Mouse (Mus musculus): ENCODE data around the gene Sash3. TPM values are rescaled to one million over a fixed set of nuclear protein-coding genes. Genes with fewer than 3 reads are reported as not detected.

Sash3 gene
- 9.6 and 9.7 TPM in 2 replicates for polyA plus RNA-seq (2015; fragmentation: Nextera tagmentation; extraction: Ambion mirVana)

- WGBS (ENCODE audit: insufficient replicate concordance): 40% methylated on average over 4 of the region's 4 CpGs
- peak; percentile 33; the same call in 1 of the 2 replicates for ATAC-seq (ENCODE audit: low read depth)
- Histone ChIP-seq H3K27ac (ENCODE audit: low read length) (no peak within 1 kb of the TSS), H3K4me3 (ENCODE audit: low read depth, low read length) (peak within 1 kb of the TSS; percentile 27), H3K4me2 (ENCODE audit: low read depth, low read length) (peak within 1 kb of the TSS; percentile 13; the same call in 1 of the 2 replicates), H3K27me3 (ENCODE audit: control insufficient read depth, insufficient read depth, low read depth, low read length) (no peaks in the 10 kb centered on the region), H3K4me1 (ENCODE audit: control insufficient read depth, low read depth, low read length) (peaks cover 6% of the 10 kb centered on the region), H3K9ac (ENCODE audit: low read depth, low read length) (peak within 1 kb of the TSS; percentile 39; the same call in 1 of the 2 replicates), H3K9me3 (replicated peaks; ENCODE audit: control insufficient read depth, low read length) (no peaks in the 10 kb centered on the region), H3K36me3 (ENCODE audit: control insufficient read depth, insufficient read depth) (no peaks in the 10 kb centered on the region)
Measured at GRCm38 (mm10) chrX:48146262-48146661, at the start of gene Sash3. Gene Sash3 (plus strand): TSS chrX:48146436.

GRCm38 (mm10) chrX:48096580-48096979, 49.7 kb upstream of the Sash3 start:
- WGBS (ENCODE audit: insufficient replicate concordance): 55% methylated on average over 8 of the region's 8 CpGs
- Histone ChIP-seq H3K4me3 (ENCODE audit: low read depth, low read length) (no peak overlapping the region), H3K36me3 (ENCODE audit: control insufficient read depth, insufficient read depth) (no peaks in the 10 kb centered on the region), H3K9ac (ENCODE audit: low read depth, low read length) (no peak overlapping the region), H3K27ac (ENCODE audit: low read length) (no peak overlapping the region), H3K27me3 (ENCODE audit: control insufficient read depth, insufficient read depth, low read depth, low read length) (no peaks in the 10 kb centered on the region; the same call in 1 of the 2 replicates), H3K9me3 (replicated peaks; ENCODE audit: control insufficient read depth, low read length) (no peaks in the 10 kb centered on the region), H3K4me1 (ENCODE audit: control insufficient read depth, low read depth, low read length) (no peaks in the 10 kb centered on the region), H3K4me2 (ENCODE audit: low read depth, low read length) (no peak overlapping the region)
- no peak for ATAC-seq (ENCODE audit: low read depth)

- Histone ChIP-seq H3K36me3 (ENCODE audit: control insufficient read depth, insufficient read depth) (no peaks in the 10 kb centered on the region), H3K4me1 (ENCODE audit: control insufficient read depth, low read depth, low read length) (no peaks in the 10 kb centered on the region), H3K9ac (ENCODE audit: low read depth, low read length) (no peak overlapping the region), H3K4me3 (ENCODE audit: low read depth, low read length) (no peak overlapping the region), H3K9me3 (replicated peaks; ENCODE audit: control insufficient read depth, low read length) (no peaks in the 10 kb centered on the region), H3K27ac (ENCODE audit: low read length) (no peak overlapping the region), H3K4me2 (ENCODE audit: low read depth, low read length) (no peak overlapping the region), H3K27me3 (ENCODE audit: control insufficient read depth, insufficient read depth, low read depth, low read length) (no peaks in the 10 kb centered on the region; the same call in 1 of the 2 replicates)
- ATAC-seq (ENCODE audit: low read depth): no peak
- 57% methylated on average over 9 of the region's 9 CpGs for WGBS (ENCODE audit: insufficient replicate concordance)
Measured at GRCm38 (mm10) chrX:48098470-48099129, 47.6 kb upstream of the Sash3 start.

- no peak for ATAC-seq (ENCODE audit: low read depth)
- no peaks in the 10 kb centered on the region for H3K9me3 ChIP-seq (replicated peaks; ENCODE audit: control insufficient read depth, low read length)
- 31% methylated on average over 1 of the region's 1 CpGs for WGBS (ENCODE audit: insufficient replicate concordance)
- no peak overlapping the region for H3K9ac ChIP-seq (ENCODE audit: low read depth, low read length)
- no peaks in the 10 kb centered on the region; the same call in 1 of the 2 replicates for H3K27me3 ChIP-seq (ENCODE audit: control insufficient read depth, insufficient read depth, low read depth, low read length)
- no peak overlapping the region for H3K4me3 ChIP-seq (ENCODE audit: low read depth, low read length)
- no peak overlapping the region for H3K4me2 ChIP-seq (ENCODE audit: low read depth, low read length)
- no peaks in the 10 kb centered on the region for H3K36me3 ChIP-seq (ENCODE audit: control insufficient read depth, insufficient read depth)
- H3K4me1 ChIP-seq (ENCODE audit: control insufficient read depth, low read depth, low read length): no peaks in the 10 kb centered on the region
- no peak overlapping the region for H3K27ac ChIP-seq (ENCODE audit: low read length)
Measured at GRCm38 (mm10) chrX:48099871-48100270, 46.4 kb upstream of the Sash3 start.

GRCm38 (mm10) chrX:48103256-48103655, 43.0 kb upstream of the Sash3 start:
- Histone ChIP-seq H3K27ac (ENCODE audit: low read length) (no peak overlapping the region), H3K4me3 (ENCODE audit: low read depth, low read length) (no peak overlapping the region), H3K27me3 (ENCODE audit: control insufficient read depth, insufficient read depth, low read depth, low read length) (no peaks in the 10 kb centered on the region), H3K4me1 (ENCODE audit: control insufficient read depth, low read depth, low read length) (no peaks in the 10 kb centered on the region), H3K9ac (ENCODE audit: low read depth, low read length) (no peak overlapping the region), H3K9me3 (replicated peaks; ENCODE audit: control insufficient read depth, low read length) (no peaks in the 10 kb centered on the region), H3K36me3 (ENCODE audit: control insufficient read depth, insufficient read depth) (no peaks in the 10 kb centered on the region), H3K4me2 (ENCODE audit: low read depth, low read length) (no peak overlapping the region)
- 60% methylated on average over 3 of the region's 3 CpGs for WGBS (ENCODE audit: insufficient replicate concordance)
- ATAC-seq (ENCODE audit: low read depth): no peak

GRCm38 (mm10) chrX:48104736-48105441, 41.3 kb upstream of the Sash3 start:
- Histone ChIP-seq H3K27me3 (ENCODE audit: control insufficient read depth, insufficient read depth, low read depth, low read length) (no peaks in the 10 kb centered on the region), H3K27ac (ENCODE audit: low read length) (no peak overlapping the region), H3K36me3 (ENCODE audit: control insufficient read depth, insufficient read depth) (no peaks in the 10 kb centered on the region), H3K4me2 (ENCODE audit: low read depth, low read length) (no peak overlapping the region), H3K4me3 (ENCODE audit: low read depth, low read length) (no peak overlapping the region), H3K4me1 (ENCODE audit: control insufficient read depth, low read depth, low read length) (no peaks in the 10 kb centered on the region), H3K9me3 (replicated peaks; ENCODE audit: control insufficient read depth, low read length) (no peaks in the 10 kb centered on the region), H3K9ac (ENCODE audit: low read depth, low read length) (no peak overlapping the region)
- 64% methylated on average over 7 of the region's 7 CpGs for WGBS (ENCODE audit: insufficient replicate concordance)
- no peak for ATAC-seq (ENCODE audit: low read depth)

- WGBS (ENCODE audit: insufficient replicate concordance): 37% methylated on average over 3 of the region's 3 CpGs
- H3K9me3 ChIP-seq (replicated peaks; ENCODE audit: control insufficient read depth, low read length): no peaks in the 10 kb centered on the region
- H3K27ac ChIP-seq (ENCODE audit: low read length): no peak overlapping the region
Measured at GRCm38 (mm10) chrX:48106226-48106625, 40.0 kb upstream of the Sash3 start.

GRCm38 (mm10) chrX:48108394-48109315, 37.6 kb upstream of the Sash3 start, which contains the start of gene Xpnpep2:
Gene Xpnpep2 (plus strand): TSS chrX:48108725.
- H3K27ac ChIP-seq (ENCODE audit: low read length): no peak within 1 kb of the TSS
- H3K9me3 ChIP-seq (replicated peaks; ENCODE audit: control insufficient read depth, low read length): no peaks in the 10 kb centered on the region
- no peaks in the 10 kb centered on the region for H3K36me3 ChIP-seq (ENCODE audit: control insufficient read depth, insufficient read depth)
- H3K4me1 ChIP-seq (ENCODE audit: control insufficient read depth, low read depth, low read length): no peaks in the 10 kb centered on the region
- 41% methylated on average over 6 of the region's 6 CpGs for WGBS (ENCODE audit: insufficient replicate concordance)
- no peaks in the 10 kb centered on the region for H3K27me3 ChIP-seq (ENCODE audit: control insufficient read depth, insufficient read depth, low read depth, low read length)
- no peak for ATAC-seq (ENCODE audit: low read depth)
- no peak within 1 kb of the TSS for H3K4me3 ChIP-seq (ENCODE audit: low read depth, low read length)
- H3K4me2 ChIP-seq (ENCODE audit: low read depth, low read length): no peak within 1 kb of the TSS
- no peak within 1 kb of the TSS for H3K9ac ChIP-seq (ENCODE audit: low read depth, low read length)

More at GRCm38 (mm10) chrX:48106226-48106625, 40.0 kb upstream of the Sash3 start:
- Histone ChIP-seq H3K4me1 (ENCODE audit: control insufficient read depth, low read depth, low read length) (no peaks in the 10 kb centered on the region), H3K4me3 (ENCODE audit: low read depth, low read length) (no peak overlapping the region), H3K36me3 (ENCODE audit: control insufficient read depth, insufficient read depth) (no peaks in the 10 kb centered on the region), H3K27me3 (ENCODE audit: control insufficient read depth, insufficient read depth, low read depth, low read length) (no peaks in the 10 kb centered on the region), H3K9ac (ENCODE audit: low read depth, low read length) (no peak overlapping the region), H3K4me2 (ENCODE audit: low read depth, low read length) (no peak overlapping the region)
- no peak for ATAC-seq (ENCODE audit: low read depth)
